In genomic region chr7:127406002-127406987, GRCm38 (mm10) we compare ENCODE assay signal across 7 mouse cellular contexts. TPM values are rescaled to one million over a fixed set of nuclear protein-coding genes. Genes with fewer than 3 reads are reported as not detected.
DNase-seq lines count a peak whose midpoint lies in the region; ATAC-seq lines count a peak whose summit lies in the region.
"Not testable (repeated sequence)": the region's sequence is repeated elsewhere in the genome, so short reads cannot be mapped to it uniquely, and the experiment has no call there.

Gene Zfp764, minus strand, starts transcription at chr7:127406822.

- WGBS in intestine, embryonic 15.5 days, result 5% methylated on average over 40 of the region's 40 CpGs
- WGBS in midbrain, embryonic 10.5 days, result 8% methylated on average over 40 of the region's 40 CpGs

- H3K4me3 ChIP-seq in intestine, embryonic 15.5 days (replicated peaks), result peak within 1 kb of the TSS; percentile 56
- H3K4me3 ChIP-seq in midbrain, embryonic 10.5 days, result peak within 1 kb of the TSS; percentile 69

- H3K4me1 ChIP-seq in intestine, embryonic 15.5 days (replicated peaks), result not testable (repeated sequence)
- H3K4me1 ChIP-seq in midbrain, embryonic 10.5 days, result peaks cover 13% of the 10 kb centered on the region

- DNase-seq in adrenal gland, adult 18-20 months (ENCODE audit: low spot score in 2 of 2), result peak; percentile 81 to 83
- DNase-seq in embryo, embryonic 11.5 days (ENCODE audit: low read depth, low spot score), result peak; percentile 78
- DNase-seq in gastrocnemius, postnatal 36 days, result peak; percentile 75 to 78
- peak; percentile 86 to 89 for DNase-seq in left cerebral cortex, postnatal 25 days (ENCODE audit: low spot score in 2 of 2)
- DNase-seq in midbrain, embryonic 10.5 days (ENCODE audit: low spot score), result peak; percentile 81
- peak; percentile 82 for DNase-seq in right cerebral cortex, postnatal 4 days

- intact Hi-C loops in gastrocnemius, postnatal 36 days (cut with DNase I); left cerebral cortex, postnatal 25 days (cut with DNase I): not testable (repeated sequence)

- H3K9ac ChIP-seq in intestine, embryonic 15.5 days, result peak within 1 kb of the TSS; percentile 75

- peak within 1 kb of the TSS; percentile 61 for H3K27ac ChIP-seq in intestine, embryonic 15.5 days
- H3K27ac ChIP-seq in midbrain, embryonic 10.5 days (replicated peaks), result peak within 1 kb of the TSS; percentile 90

- not testable (repeated sequence) for H3K27me3 ChIP-seq in intestine, embryonic 15.5 days (replicated peaks); midbrain, embryonic 10.5 days (ENCODE audit: low read depth, poor library complexity, severe bottlenecking)

- ATAC-seq in intestine, embryonic 15.5 days, result peak; percentile 90

- H3K9me3 ChIP-seq in intestine, embryonic 15.5 days; midbrain, embryonic 10.5 days (replicated peaks): not testable (repeated sequence)

- H3K36me3 ChIP-seq in intestine, embryonic 15.5 days, result not testable (repeated sequence)
- H3K36me3 ChIP-seq in midbrain, embryonic 10.5 days, result peaks cover 12% of the 10 kb centered on the region

- peak within 1 kb of the TSS; percentile 94 for H3K4me2 ChIP-seq in intestine, embryonic 15.5 days (replicated peaks)

RNA-seq across cellular contexts. Expression of gene Zfp764, which starts in this region (rescaled TPM):
- 1 to 10 TPM; 6.6 to 6.9 TPM for total RNA-seq in adrenal gland, adult 18-20 months (2021)
- total RNA-seq in gastrocnemius, postnatal 36 days (2021), result 1 to 10 TPM in 1 of 2 experiments, under 1 TPM in 1; 0.89 to 2.1 TPM
- 7.5 and 8.3 TPM in 2 replicates for polyA plus RNA-seq in intestine, embryonic 15.5 days (2015; fragmentation: Nextera tagmentation; extraction: Ambion mirVana)
- total RNA-seq in left cerebral cortex, postnatal 25 days (2021), result 1 to 10 TPM; 4.5 TPM
- polyA plus RNA-seq in midbrain, embryonic 10.5 days (2016; fragmentation: Nextera tagmentation; extraction: Ambion mirVana), result 6.9 and 8.0 TPM in 2 replicates

Comparison
In these comparisons a context has a peak if more than half of its experiments do, and no peak if none do; other contexts are left out.
1. Peak in every context shown above with its lines: DNase-seq, ATAC-seq, H3K4me3 ChIP-seq and H3K27ac ChIP-seq.